ENCODE assay signal across 9 mouse cellular contexts in genomic region chr2:27771936-27772335, GRCm38 (mm10).
A peak's percentile ranks its signal among the peaks of the same experiment; 100 is the strongest.
DNase-seq lines count a peak whose midpoint lies in the region; ATAC-seq and TF ChIP-seq lines count a peak whose summit lies in the region.
"Had no signal": no experiment of that assay in that cellular context is flagged by ENCODE, and none has a peak within 500 bp of the region (broad histone marks: within the 10 kb centered on the region; RNA-seq: fewer than 3 reads in every experiment).

No protein-coding gene starts in this region.

- ATAC-seq in midbrain, embryonic 11.5 days (ENCODE audit: low FRiP score): peak; percentile 54; the same call in 1 of the 2 replicates
- no peak for ATAC-seq in midbrain, embryonic 15.5 days (replicated peaks)
- no peak for ATAC-seq in limb, embryonic 15.5 days (ENCODE audit: insufficient number of reproducible peaks, low FRiP score, low TSS enrichment, low read depth)
- ATAC-seq in neural tube, embryonic 15.5 days (ENCODE audit: low FRiP score): 0 out of 2 replicates have a peak, but pooled peaks have one; percentile 34

- no peak overlapping the region for H3K4me3 ChIP-seq in midbrain, embryonic 11.5 days (ENCODE audit: low read depth, low read length)
- H3K4me3 ChIP-seq in midbrain, embryonic 15.5 days: no peak overlapping the region
- H3K4me3 ChIP-seq in kidney, adult 2 months (ENCODE audit: insufficient read depth, low read depth, low read length): no peak overlapping the region
- no peak overlapping the region for H3K4me3 ChIP-seq in limb, embryonic 15.5 days
- no peak overlapping the region for H3K4me3 ChIP-seq in neural tube, embryonic 15.5 days (replicated peaks)
- H3K4me3 ChIP-seq: embryonic facial prominence, embryonic 12.5 days had no signal

- peak; percentile 80 for TF ChIP-seq CTCF in kidney, adult 2 months (conservative IDR thresholded peaks at IDR 0.05; ENCODE audit: insufficient read depth, insufficient read length, low read depth, low read length)

- H3K27me3 ChIP-seq in midbrain, embryonic 11.5 days (ENCODE audit: control insufficient read depth, insufficient read depth, low read length): no peaks in the 10 kb centered on the region
- no peaks in the 10 kb centered on the region for H3K27me3 ChIP-seq in midbrain, embryonic 15.5 days (replicated peaks)
- no peaks in the 10 kb centered on the region for H3K27me3 ChIP-seq in kidney, adult 2 months (replicated peaks; ENCODE audit: control insufficient read depth, insufficient read depth, low read length)
- no peaks in the 10 kb centered on the region for H3K27me3 ChIP-seq in limb, embryonic 15.5 days
- H3K27me3 ChIP-seq in neural tube, embryonic 15.5 days (replicated peaks): peaks cover 5% of the 10 kb centered on the region; the same call in 1 of the 2 replicates
- H3K27me3 ChIP-seq: embryonic facial prominence, embryonic 12.5 days had no signal

- TF ChIP-seq POLR2A in kidney, adult 2 months (IDR thresholded peaks at IDR 0.05; ENCODE audit: low read depth, low read length): no peak

- no peaks in the 10 kb centered on the region for H3K4me1 ChIP-seq in midbrain, embryonic 11.5 days (ENCODE audit: control insufficient read depth, insufficient read depth, low read length)
- peaks cover 4% of the 10 kb centered on the region; the same call in 1 of the 2 replicates for H3K4me1 ChIP-seq in midbrain, embryonic 15.5 days
- no peaks in the 10 kb centered on the region for H3K4me1 ChIP-seq in kidney, adult 2 months (ENCODE audit: control insufficient read depth, insufficient read depth, low read length)
- H3K4me1 ChIP-seq in limb, embryonic 15.5 days: peaks cover 63% of the 10 kb centered on the region
- H3K4me1 ChIP-seq in neural tube, embryonic 15.5 days: peaks cover 8% of the 10 kb centered on the region

- WGBS in midbrain, embryonic 11.5 days: 31% methylated on average over 7 of the region's 7 CpGs
- 28% methylated on average over 7 of the region's 7 CpGs for WGBS in midbrain, embryonic 15.5 days
- 24% methylated on average over 7 of the region's 7 CpGs for WGBS in kidney, adult 2 months
- 21% methylated on average over 7 of the region's 7 CpGs for WGBS in limb, embryonic 15.5 days
- WGBS in neural tube, embryonic 15.5 days: 29% methylated on average over 7 of the region's 7 CpGs

- H3K4me2 ChIP-seq in midbrain, embryonic 11.5 days: no peak overlapping the region
- no peak overlapping the region for H3K4me2 ChIP-seq in midbrain, embryonic 15.5 days
- H3K4me2 ChIP-seq in limb, embryonic 15.5 days: 0 out of 2 replicates have a peak overlapping the region, but pooled peaks have one; percentile 1
- no peak overlapping the region for H3K4me2 ChIP-seq in neural tube, embryonic 15.5 days
- H3K4me2 ChIP-seq: embryonic facial prominence, embryonic 12.5 days had no signal

- peak; percentile 98 for DNase-seq in midbrain, embryonic 11.5 days (ENCODE audit: low spot score, missing footprints)
- peak; percentile 92 to 96 for DNase-seq in cerebellum, postnatal 10 days
- peak; percentile 81 to 86 for DNase-seq in gastrocnemius, postnatal 36 days
- DNase-seq in kidney, adult 2 months: peak; percentile 81
- peak; percentile 95 for DNase-seq in testis, postnatal 10 days (ENCODE audit: low spot score)

- intact Hi-C loops in gastrocnemius, postnatal 36 days (cut with DNase I): loop anchor here (1.0 to 5.0 kb wide), 4 partner anchors 115 to 645 kb away; no protein-coding TSS in a partner anchor

- H3K9me3 ChIP-seq in midbrain, embryonic 11.5 days (ENCODE audit: control insufficient read depth, low read length): no peaks in the 10 kb centered on the region
- H3K9me3 ChIP-seq in midbrain, embryonic 15.5 days: no peaks in the 10 kb centered on the region
- H3K9me3 ChIP-seq in limb, embryonic 15.5 days: no peaks in the 10 kb centered on the region
- no peaks in the 10 kb centered on the region for H3K9me3 ChIP-seq in neural tube, embryonic 15.5 days (replicated peaks)
- H3K9me3 ChIP-seq: embryonic facial prominence, embryonic 12.5 days had no signal

- no peaks in the 10 kb centered on the region for H3K36me3 ChIP-seq in midbrain, embryonic 11.5 days (ENCODE audit: control insufficient read depth, insufficient read depth, low read length)
- H3K36me3 ChIP-seq in midbrain, embryonic 15.5 days (replicated peaks): no peaks in the 10 kb centered on the region
- no peaks in the 10 kb centered on the region for H3K36me3 ChIP-seq in kidney, adult 2 months (ENCODE audit: control insufficient read depth, insufficient read depth, low read length)
- no peaks in the 10 kb centered on the region for H3K36me3 ChIP-seq in limb, embryonic 15.5 days
- H3K36me3 ChIP-seq in neural tube, embryonic 15.5 days: no peaks in the 10 kb centered on the region
- H3K36me3 ChIP-seq: embryonic facial prominence, embryonic 12.5 days had no signal

- no peak overlapping the region for H3K27ac ChIP-seq in midbrain, embryonic 11.5 days (ENCODE audit: low read depth, low read length)
- no peak overlapping the region for H3K27ac ChIP-seq in midbrain, embryonic 15.5 days
- H3K27ac ChIP-seq in kidney, adult 2 months (ENCODE audit: insufficient read depth, low read depth, low read length): no peak overlapping the region
- peak overlapping the region; percentile 23; the same call in 1 of the 2 replicates for H3K27ac ChIP-seq in limb, embryonic 15.5 days
- H3K27ac ChIP-seq in neural tube, embryonic 15.5 days (replicated peaks): no peak overlapping the region
- H3K27ac ChIP-seq: embryonic facial prominence, embryonic 12.5 days had no signal

- H3K9ac ChIP-seq in midbrain, embryonic 11.5 days (ENCODE audit: low read length): no peak overlapping the region
- H3K9ac ChIP-seq in midbrain, embryonic 15.5 days: no peak overlapping the region
- no peak overlapping the region for H3K9ac ChIP-seq in limb, embryonic 15.5 days
- H3K9ac ChIP-seq in neural tube, embryonic 15.5 days (replicated peaks): no peak overlapping the region
- H3K9ac ChIP-seq: embryonic facial prominence, embryonic 12.5 days had no signal

Comparison
In these comparisons a context has a peak if more than half of its experiments do, and no peak if none do; other contexts are left out.
1. ATAC-seq: peak in midbrain, embryonic 11.5 days (single experiment) and neural tube, embryonic 15.5 days (single experiment); none in midbrain, embryonic 15.5 days (single experiment) and limb, embryonic 15.5 days (single experiment).
2. Peak in every context shown above with its lines, with median percentiles within 50 percentile points of each other: DNase-seq.